Mouse (Mus musculus) cerebellum, adult 11 months (tissue): Measurements from ENCODE around the gene Pdcd2.
"Not testable (repeated sequence)": the region's sequence is repeated elsewhere in the genome, so short reads cannot be mapped to it uniquely, and the experiment has no call there.

Experiments
- DNase-seq: peaks from one replicate; pipeline ENCODE4 v3.0.0; 2022

Pdcd2 gene

GRCm38 (mm10) chr17:15526986-15527810 lies at the start of gene Pdcd2:
Gene Pdcd2, minus strand, starts transcription at chr17:15527301.
- DNase-seq = peak; percentile 91

- DNase-seq = no peak
Observed at GRCm38 (mm10) chr17:15575056-15575455, 48.0 kb upstream of the Pdcd2 start.

- no peak for DNase-seq
Observed at GRCm38 (mm10) chr17:15566908-15567307, 39.8 kb upstream of the Pdcd2 start.

GRCm38 (mm10) chr17:15564928-15565300 lies 37.8 kb upstream of the Pdcd2 start:
- DNase-seq = peak; percentile 20

GRCm38 (mm10) chr17:15564014-15564927 lies 37.2 kb upstream of the Pdcd2 start, which contains the start of gene Prdm9:
Gene Prdm9, minus strand, starts transcription at chr17:15564354.
- peak; percentile 100 for DNase-seq

GRCm38 (mm10) chr17:15559946-15560345 lies 32.8 kb upstream of the Pdcd2 start:
- DNase-seq = no peak

- DNase-seq = no peak
Observed at GRCm38 (mm10) chr17:15549713-15550112, 22.6 kb upstream of the Pdcd2 start.

GRCm38 (mm10) chr17:15546440-15546839 lies 19.3 kb upstream of the Pdcd2 start:
- DNase-seq = no peak

- DNase-seq = not testable (repeated sequence)
Observed at GRCm38 (mm10) chr17:15543868-15544267, 16.8 kb upstream of the Pdcd2 start.

- DNase-seq = no peak
Observed at GRCm38 (mm10) chr17:15540309-15540708, 13.2 kb upstream of the Pdcd2 start.

GRCm38 (mm10) chr17:15536457-15536904 lies 9.4 kb upstream of the Pdcd2 start:
- DNase-seq = no peak

- DNase-seq = no peak
Observed at GRCm38 (mm10) chr17:15535943-15536342, 8.8 kb upstream of the Pdcd2 start.

- DNase-seq = no peak
Observed at GRCm38 (mm10) chr17:15535162-15535800, 8.2 kb upstream of the Pdcd2 start.

GRCm38 (mm10) chr17:15530141-15530540 lies 3.0 kb upstream of the Pdcd2 start:
- DNase-seq = no peak

- DNase-seq = no peak
Observed at GRCm38 (mm10) chr17:15528887-15529286, 1.8 kb upstream of the Pdcd2 start.

GRCm38 (mm10) chr17:15527811-15528136 lies 673 bp upstream of the Pdcd2 start:
- no peak for DNase-seq

GRCm38 (mm10) chr17:15526304-15526703 lies 797 bp downstream of the Pdcd2 start:
- DNase-seq = no peak

- DNase-seq = no peak
Observed at GRCm38 (mm10) chr17:15518766-15519165, 8.3 kb downstream of the Pdcd2 start.

GRCm38 (mm10) chr17:15518186-15518585 lies 8.9 kb downstream of the Pdcd2 start:
- no peak for DNase-seq

GRCm38 (mm10) chr17:15517776-15518175 lies 9.3 kb downstream of the Pdcd2 start:
- no peak for DNase-seq

- DNase-seq = no peak
Observed at GRCm38 (mm10) chr17:15510694-15511093, 16.4 kb downstream of the Pdcd2 start.

GRCm38 (mm10) chr17:15499656-15500394 lies 27.3 kb downstream of the Pdcd2 start, which contains the start of the genes Psmb1 and Tbp:
Gene Psmb1, minus strand, starts transcription at chr17:15499751.
Gene Tbp, plus strand, starts transcription at chr17:15499888.
- DNase-seq = peak; percentile 93
